Mouse (Mus musculus): ENCODE results near the gene Ak9. TPM values are rescaled to one million over a fixed set of nuclear protein-coding genes. Genes with fewer than 3 reads are reported as not detected.

Ak9 gene
- polyA plus RNA-seq, 3 experiments from 2014 or later: 0.06 to 0.07 TPM; not detected in 1

Other genes with a start within 250 kb of the Ak9 start
- not detected for gene Gpr6, start 231.7 kb upstream of the Ak9 start, polyA plus RNA-seq (2017; shearing (Covaris generic))
- gene Fig4, start 720 bp upstream of the Ak9 start, polyA plus RNA-seq (2017; shearing (Covaris generic)): 10 to 100 TPM in 2 of 3 experiments, 1 to 10 TPM in 1; 8.1 to 12.7 (median 10.9) TPM
- 10 to 100 TPM; 21.3 to 33.2 (median 29.7) TPM for gene Zbtb24, start 146.4 kb downstream of the Ak9 start, polyA plus RNA-seq (2017; shearing (Covaris generic))
- 100 to 1,000 TPM in 2 of 3 experiments, 10 to 100 TPM in 1; 84.9 to 115 (median 101) TPM for gene Mical1, start 172.3 kb downstream of the Ak9 start, polyA plus RNA-seq (2017; shearing (Covaris generic))
- gene Smpd2, start 186.4 kb downstream of the Ak9 start, polyA plus RNA-seq (2017; shearing (Covaris generic)): 10 to 100 TPM; 19.3 to 29.5 (median 27.7) TPM
- gene Ppil6, start 186.5 kb downstream of the Ak9 start, polyA plus RNA-seq (2017; shearing (Covaris generic)): not detected
- gene Cd164, start 215.4 kb downstream of the Ak9 start, polyA plus RNA-seq (2017; shearing (Covaris generic)): 100 to 1,000 TPM; 202 to 255 (median 243) TPM

Measured in inflammation-experienced regulatory T-cells, adult 6 months (primary cell).